Mouse (Mus musculus) megakaryocyte, embryonic 14.5 days (primary cell): ENCODE measurements at regions not wholly inside any gene's neighbourhood (a gene's known extent, or its start where the extent isn't known, plus 50 kb on each side); places are given as distances from the start of the nearest gene placed in this dataset.

Source experiments
- H3K27me3 ChIP-seq: replicated peaks from 2 replicates; pipeline ENCODE3; 2012; ENCODE audit warnings: inconsistent platforms
- H3K36me3 ChIP-seq: replicated peaks from 2 replicates; pipeline ENCODE3; 2012; ENCODE audit warnings: low read length, inconsistent platforms, mixed read lengths
- H3K4me1 ChIP-seq: 2 replicates; pipeline ENCODE4 v1.6.1; 2012; ENCODE audit warnings: inconsistent platforms
- H3K4me3 ChIP-seq: replicated peaks from 2 replicates; pipeline ENCODE3; 2012; ENCODE audit warnings: moderate library complexity, mild to moderate bottlenecking, inconsistent platforms
- H3K9me3 ChIP-seq: 2 replicates; pipeline ENCODE4 v1.6.1; 2012; ENCODE audit warnings: inconsistent platforms
- FLI1 ChIP-seq: IDR thresholded peaks from 2 replicates; pipeline ENCODE4 v1.6.1; 2012; ENCODE audit warnings: low read length, inconsistent platforms, mixed read lengths
- GATA1 ChIP-seq: IDR thresholded peaks from 3 replicates; pipeline ENCODE4 v1.6.1; 2012; ENCODE audit warnings: mixed read lengths, low read length, inconsistent platforms, borderline replicate concordance

DNA sequence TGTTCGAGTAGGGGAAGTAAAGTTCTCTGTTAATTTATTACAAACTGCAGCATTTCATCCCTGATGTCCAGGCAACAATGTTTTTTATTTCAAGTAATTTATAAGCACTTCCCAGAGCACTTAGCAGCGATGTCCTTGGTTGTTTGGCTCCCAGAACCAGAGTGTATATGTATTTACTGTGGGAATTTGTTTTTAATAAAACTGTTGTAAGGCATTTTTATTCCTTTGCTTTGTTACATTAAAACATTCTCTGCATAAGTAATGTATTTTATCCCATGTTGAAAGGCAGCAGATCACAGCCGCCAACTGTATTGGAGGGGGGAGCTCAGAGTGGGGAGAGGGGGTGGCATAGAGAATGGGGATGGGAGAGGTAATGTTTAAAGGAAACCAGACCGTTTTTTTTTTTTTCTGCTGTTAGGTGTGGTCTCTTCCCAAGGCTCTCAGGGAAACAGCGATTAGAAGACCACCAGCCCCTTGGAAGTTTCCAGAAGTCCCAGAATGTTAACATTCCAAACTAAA, 266.8 kb upstream of the Sall1 start:
- Histone ChIP-seq H3K4me1 (no peaks in the 10 kb centered on the region), H3K36me3 (no peaks in the 10 kb centered on the region), H3K9me3 (peaks cover 26% of the 10 kb centered on the region), H3K27me3 (no peaks in the 10 kb centered on the region), H3K4me3 (no peak overlapping the region)
- TF ChIP-seq FLI1 (no peak), GATA1 (no peak)

DNA sequence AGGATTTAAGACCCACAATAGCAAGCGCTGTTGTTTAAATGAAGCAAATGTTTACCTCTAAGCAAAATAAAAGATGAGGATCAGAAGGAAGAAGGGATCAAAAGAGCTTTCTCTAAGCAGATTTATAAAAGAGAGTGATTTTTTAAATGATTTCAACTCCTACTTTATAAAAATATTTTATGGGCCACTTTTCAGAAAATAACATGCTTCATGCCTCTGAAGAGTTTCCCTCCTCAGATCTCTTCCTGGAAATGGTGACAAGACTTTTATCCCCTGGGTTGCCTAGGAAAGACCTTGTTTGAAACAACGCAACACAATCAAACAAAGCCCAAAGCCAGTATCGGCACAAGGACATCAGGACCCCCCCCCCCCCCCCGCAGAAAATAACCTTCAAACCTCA, 265.6 kb upstream of the Sall1 start:
- Histone ChIP-seq H3K27me3 (no peaks in the 10 kb centered on the region), H3K4me3 (no peak overlapping the region), H3K9me3 (peaks cover 28% of the 10 kb centered on the region), H3K4me1 (no peaks in the 10 kb centered on the region), H3K36me3 (no peaks in the 10 kb centered on the region)
- TF ChIP-seq GATA1 (no peak), FLI1 (no peak)

DNA sequence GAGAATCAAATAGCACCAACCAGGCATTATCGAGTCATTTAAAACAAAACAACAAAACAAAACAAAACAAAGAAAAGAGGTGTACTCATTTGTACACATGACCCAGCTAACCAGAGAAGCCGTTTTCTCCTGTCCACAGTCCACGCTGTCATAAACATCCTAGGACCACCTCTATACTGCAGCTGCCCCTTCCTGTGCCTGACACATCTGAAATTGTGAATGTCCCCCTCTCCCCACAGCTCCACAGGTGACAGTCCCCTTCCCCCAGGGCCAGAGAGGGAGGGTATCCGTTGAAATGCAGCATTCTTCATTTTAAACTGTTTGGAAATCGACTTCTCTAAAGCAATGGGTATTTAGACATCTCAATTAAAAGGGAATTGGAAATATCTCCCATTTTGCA, 265.0 kb upstream of the Sall1 start:
- TF ChIP-seq GATA1 = no peak
- TF ChIP-seq FLI1 = no peak
- peaks cover 33% of the 10 kb centered on the region for H3K9me3 ChIP-seq
- no peaks in the 10 kb centered on the region for H3K27me3 ChIP-seq
- H3K36me3 ChIP-seq = no peaks in the 10 kb centered on the region
- no peak overlapping the region for H3K4me3 ChIP-seq
- H3K4me1 ChIP-seq = no peaks in the 10 kb centered on the region

DNA sequence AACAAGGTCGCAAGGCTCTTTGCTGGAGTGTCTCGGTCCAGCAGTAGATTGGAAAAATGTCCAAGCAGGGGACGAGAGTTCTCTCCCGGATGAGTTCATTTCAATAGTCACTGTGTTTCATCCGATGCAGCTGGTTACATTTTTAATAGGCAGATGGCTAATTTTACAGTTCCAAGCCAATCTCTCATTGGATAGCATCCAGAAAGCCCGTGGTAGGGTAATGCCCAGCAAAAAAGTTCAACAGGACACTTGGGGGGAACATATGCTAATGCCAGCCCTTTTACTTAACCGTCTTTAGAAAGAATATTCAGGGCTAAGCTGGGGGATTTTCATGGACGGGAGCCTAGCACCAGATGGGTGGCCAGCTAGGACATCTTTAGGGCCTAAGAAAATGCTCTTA, 264.6 kb upstream of the Sall1 start:
- no peaks in the 10 kb centered on the region for H3K27me3 ChIP-seq
- no peak overlapping the region for H3K4me3 ChIP-seq
- H3K9me3 ChIP-seq = peaks cover 32% of the 10 kb centered on the region
- no peaks in the 10 kb centered on the region for H3K4me1 ChIP-seq
- TF ChIP-seq FLI1 (no peak), GATA1 (no peak)
- H3K36me3 ChIP-seq = no peaks in the 10 kb centered on the region

DNA sequence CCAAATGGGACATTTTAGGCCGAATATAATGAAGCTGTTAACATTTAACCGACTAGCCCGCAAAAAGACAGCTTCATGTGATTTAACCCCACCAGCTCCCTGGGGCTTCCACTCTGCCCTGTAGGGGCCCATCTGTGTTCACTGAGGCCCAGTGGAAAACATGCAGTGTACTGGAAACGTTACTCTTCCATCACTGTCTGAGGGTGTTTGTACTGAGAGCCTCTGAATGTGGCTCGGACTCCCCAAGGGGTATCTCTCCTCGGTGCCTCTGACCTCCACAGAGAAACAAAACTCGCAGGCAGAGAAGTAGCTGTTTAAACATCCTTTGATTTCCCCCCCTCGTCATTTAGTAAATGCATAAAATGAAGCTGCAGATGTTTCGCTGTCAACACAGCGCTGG, 263.6 kb upstream of the Sall1 start:
- no peaks in the 10 kb centered on the region for H3K4me1 ChIP-seq
- H3K27me3 ChIP-seq = no peaks in the 10 kb centered on the region
- TF ChIP-seq FLI1 (no peak), GATA1 (no peak)

DNA sequence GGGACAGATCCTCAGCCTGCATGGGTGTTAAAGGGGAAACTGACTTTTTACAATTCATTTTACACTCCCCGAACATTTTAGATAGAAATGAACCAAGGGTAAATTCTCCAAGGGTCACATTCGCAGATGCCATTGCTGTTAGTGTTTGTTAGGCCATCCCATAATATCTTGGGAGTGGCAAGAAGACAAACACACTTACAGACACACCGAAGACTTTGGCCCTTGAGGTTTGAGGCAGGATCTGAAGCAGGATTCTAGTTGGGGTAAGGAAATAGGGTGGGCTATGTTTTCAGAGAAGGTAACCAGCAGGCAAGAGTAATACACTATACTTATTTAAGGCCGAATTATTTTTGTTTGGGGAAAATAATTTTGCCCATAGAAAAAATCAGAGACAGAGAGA, 263.1 kb upstream of the Sall1 start:
- H3K9me3 ChIP-seq = peaks cover 32% of the 10 kb centered on the region
- TF ChIP-seq GATA1 = no peak
- no peak for TF ChIP-seq FLI1
- no peaks in the 10 kb centered on the region for H3K27me3 ChIP-seq
- no peaks in the 10 kb centered on the region for H3K4me1 ChIP-seq
- H3K36me3 ChIP-seq = no peaks in the 10 kb centered on the region
- H3K4me3 ChIP-seq = no peak overlapping the region

More for the DNA sequence above, 263.6 kb upstream of the Sall1 start:
- Histone ChIP-seq H3K4me3 (no peak overlapping the region), H3K36me3 (no peaks in the 10 kb centered on the region), H3K9me3 (peaks cover 32% of the 10 kb centered on the region)

DNA sequence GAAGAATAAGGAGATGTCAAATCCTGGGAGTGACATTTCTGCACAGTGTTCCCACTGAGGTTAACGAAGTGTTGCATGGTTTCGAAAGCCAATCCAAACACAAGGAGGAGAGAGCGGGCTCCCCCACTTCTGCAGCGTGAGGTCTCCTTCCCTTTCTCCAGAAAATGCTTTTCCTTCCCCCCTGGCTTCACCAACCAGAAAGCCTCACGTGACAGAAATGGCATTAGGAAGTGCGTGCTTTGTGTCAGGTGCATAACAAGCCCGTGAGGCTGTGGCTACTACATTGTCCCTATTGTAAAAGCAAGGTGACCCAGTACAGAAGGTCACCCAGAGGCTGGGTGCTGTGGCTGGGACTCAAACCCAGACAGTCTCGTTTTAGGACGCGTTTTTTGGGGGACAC, 260.2 kb upstream of the Sall1 start:
- no peaks in the 10 kb centered on the region for H3K4me1 ChIP-seq
- H3K36me3 ChIP-seq = no peaks in the 10 kb centered on the region
- H3K4me3 ChIP-seq = no peak overlapping the region
- TF ChIP-seq FLI1 (no peak), GATA1 (no peak)
- H3K9me3 ChIP-seq = peaks cover 34% of the 10 kb centered on the region
- H3K27me3 ChIP-seq = no peaks in the 10 kb centered on the region

DNA sequence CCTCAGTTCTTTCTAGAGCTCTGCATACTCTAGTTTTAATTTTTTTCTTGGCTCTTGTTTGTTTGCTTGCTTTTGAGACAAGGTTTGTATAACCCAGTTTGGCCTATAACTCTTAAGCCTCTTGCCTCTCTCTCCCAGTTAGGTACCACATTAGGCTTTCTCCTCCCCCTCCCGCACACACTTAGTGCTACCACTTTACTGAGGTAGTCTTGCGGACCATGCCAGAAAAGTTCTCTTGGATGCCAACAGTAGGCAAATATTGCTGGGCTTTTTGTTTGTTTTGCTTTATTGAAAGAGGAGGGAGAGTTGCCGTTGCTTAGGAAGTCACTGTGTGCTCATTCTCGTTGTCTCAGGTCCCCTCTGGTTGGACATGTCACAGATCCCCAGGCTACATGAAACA, 259.4 kb upstream of the Sall1 start:
- Histone ChIP-seq H3K27me3 (no peaks in the 10 kb centered on the region), H3K4me1 (no peaks in the 10 kb centered on the region), H3K36me3 (no peaks in the 10 kb centered on the region), H3K9me3 (peaks cover 38% of the 10 kb centered on the region), H3K4me3 (no peak overlapping the region)
- no peak for TF ChIP-seq GATA1
- TF ChIP-seq FLI1 = no peak

DNA sequence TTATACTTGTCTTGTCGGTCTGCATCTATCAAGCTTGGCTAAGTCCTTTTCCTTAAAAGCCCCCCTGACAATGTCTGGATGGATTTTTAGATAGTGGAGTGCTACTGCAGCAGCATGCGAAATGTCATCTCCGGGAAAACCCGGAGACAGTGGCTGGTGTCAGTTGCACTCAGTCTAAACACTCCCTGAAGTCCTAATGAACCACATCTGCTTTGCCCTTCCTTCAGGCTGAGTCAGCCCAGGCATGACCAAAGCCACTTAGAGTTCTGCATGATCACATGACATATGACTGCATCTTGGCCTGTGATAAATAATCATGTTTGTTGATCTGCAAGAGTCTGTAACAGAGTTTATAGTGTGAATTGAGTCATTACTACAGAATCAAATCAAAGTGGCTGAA, 255.7 kb upstream of the Sall1 start:
- Histone ChIP-seq H3K27me3 (no peaks in the 10 kb centered on the region), H3K9me3 (peaks cover 35% of the 10 kb centered on the region), H3K4me3 (no peak overlapping the region), H3K36me3 (no peaks in the 10 kb centered on the region), H3K4me1 (no peaks in the 10 kb centered on the region)
- no peak for TF ChIP-seq FLI1
- TF ChIP-seq GATA1 = no peak

DNA sequence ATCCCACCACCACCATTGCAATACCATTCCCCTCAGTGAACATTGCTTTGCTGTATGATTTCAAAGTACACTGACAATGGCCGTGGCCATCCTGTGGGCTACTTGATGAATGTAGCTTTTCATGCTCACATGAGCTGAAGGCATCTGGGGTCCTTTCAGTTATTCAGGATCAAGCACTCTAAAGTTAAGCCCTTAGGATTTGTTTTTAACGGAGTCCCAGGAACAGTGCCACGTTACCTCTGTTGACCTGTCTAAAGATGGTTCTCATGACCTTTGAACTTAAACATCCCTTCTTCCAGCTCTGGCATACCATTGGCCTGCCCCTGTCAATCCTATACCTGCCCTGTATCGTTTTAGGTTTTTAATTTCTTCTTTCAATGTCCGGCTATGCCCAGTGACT, 251.7 kb upstream of the Sall1 start:
- Histone ChIP-seq H3K27me3 (no peaks in the 10 kb centered on the region), H3K36me3 (no peaks in the 10 kb centered on the region), H3K4me1 (no peaks in the 10 kb centered on the region), H3K4me3 (no peak overlapping the region), H3K9me3 (peaks cover 27% of the 10 kb centered on the region)
- TF ChIP-seq FLI1 (no peak), GATA1 (no peak)

DNA sequence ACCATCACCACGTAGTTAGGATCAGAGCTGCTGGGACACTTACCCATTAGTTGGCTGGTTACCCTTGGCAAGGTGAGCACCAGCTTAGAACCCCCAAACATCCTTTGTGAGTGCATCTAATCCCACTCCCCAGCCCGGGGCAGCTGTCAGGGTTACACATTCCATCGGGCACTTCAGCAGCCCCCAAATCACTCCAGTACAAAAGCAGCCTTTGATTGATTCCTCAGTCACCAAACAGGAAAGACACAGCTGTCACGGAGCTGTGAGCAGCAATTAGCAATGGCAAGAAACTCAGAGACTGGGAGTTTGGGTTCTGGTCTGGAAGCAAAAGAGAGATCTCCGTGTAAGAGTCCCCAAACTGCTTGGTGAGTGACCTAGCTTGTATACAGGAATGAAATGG, 245.1 kb upstream of the Sall1 start:
- Histone ChIP-seq H3K4me1 (no peaks in the 10 kb centered on the region), H3K27me3 (no peaks in the 10 kb centered on the region), H3K36me3 (no peaks in the 10 kb centered on the region), H3K9me3 (peaks cover 35% of the 10 kb centered on the region), H3K4me3 (no peak overlapping the region)
- no peak for TF ChIP-seq GATA1
- TF ChIP-seq FLI1 = no peak
